Mouse (Mus musculus) testis, adult 2 months (tissue): ENCODE measurements around the gene Cd8b1.

Experiments used
- CTCF ChIP-seq: fragments of 200-500 bp; IDR thresholded peaks from 2 replicates; pipeline ENCODE4 v1.5.1; 2012; ENCODE audit warnings: low read depth, mild to moderate bottlenecking, inconsistent platforms, low read length, moderate library complexity; ENCODE audit not compliant: control insufficient read depth, insufficient read depth, insufficient replicate concordance
- POLR2A ChIP-seq: fragments of 200-500 bp; IDR thresholded peaks from 2 replicates; pipeline ENCODE4 v1.6.1; 2012; ENCODE audit warnings: low read depth, mild to moderate bottlenecking, inconsistent platforms, low read length, moderate library complexity; ENCODE audit not compliant: control insufficient read depth

GRCm38 (mm10) chr6:71371085-71371605 is 48.6 kb downstream of the Cd8b1 start:
- TF ChIP-seq CTCF (no peak), POLR2A (no peak)
